Mouse (Mus musculus): ENCODE data around the gene C1ql1.
A peak's percentile ranks its signal among the peaks of the same experiment; 100 is the strongest.

The C1ql1 gene

GRCm38 (mm10) chr11:102958431-102958830, 11.9 kb upstream of the C1ql1 start:
- no peak for ATAC-seq (ENCODE audit: low TSS enrichment)

- no peak for ATAC-seq (ENCODE audit: low TSS enrichment)
Observed at GRCm38 (mm10) chr11:102957692-102958091, 11.2 kb upstream of the C1ql1 start.

- no peak; the same call in 1 of the 2 replicates for ATAC-seq (ENCODE audit: low TSS enrichment)
Observed at GRCm38 (mm10) chr11:102956962-102957614, 10.6 kb upstream of the C1ql1 start.

- no peak for ATAC-seq (ENCODE audit: low TSS enrichment)
Observed at GRCm38 (mm10) chr11:102952922-102953321, 6.4 kb upstream of the C1ql1 start.

- peak; percentile 31; the same call in 1 of the 2 replicates for ATAC-seq (ENCODE audit: low TSS enrichment)
Observed at GRCm38 (mm10) chr11:102948043-102948961, 1.8 kb upstream of the C1ql1 start.

- no peak for ATAC-seq (ENCODE audit: low TSS enrichment)
Observed at GRCm38 (mm10) chr11:102946992-102947343, 480 bp upstream of the C1ql1 start.

GRCm38 (mm10) chr11:102945306-102946264, 903 bp downstream of the C1ql1 start:
- ATAC-seq (ENCODE audit: low TSS enrichment), result no peak

- no peak for ATAC-seq (ENCODE audit: low TSS enrichment)
Observed at GRCm38 (mm10) chr11:102941236-102941635, 5.3 kb downstream of the C1ql1 start.

- ATAC-seq (ENCODE audit: low TSS enrichment), result no peak
Observed at GRCm38 (mm10) chr11:102939024-102939675, 7.3 kb downstream of the C1ql1 start.

GRCm38 (mm10) chr11:102937529-102938182, 8.8 kb downstream of the C1ql1 start:
- no peak for ATAC-seq (ENCODE audit: low TSS enrichment)

- ATAC-seq (ENCODE audit: low TSS enrichment), result no peak
Observed at GRCm38 (mm10) chr11:102936272-102936671, 10.2 kb downstream of the C1ql1 start.

GRCm38 (mm10) chr11:102930672-102931071, 15.8 kb downstream of the C1ql1 start:
- ATAC-seq (ENCODE audit: low TSS enrichment), result no peak

- peak; percentile 34; the same call in 1 of the 2 replicates for ATAC-seq (ENCODE audit: low TSS enrichment)
Observed at GRCm38 (mm10) chr11:102925351-102925717, 21.2 kb downstream of the C1ql1 start.

- ATAC-seq (ENCODE audit: low TSS enrichment), result peak; percentile 96
Observed at GRCm38 (mm10) chr11:102924557-102925350, 21.7 kb downstream of the C1ql1 start, which contains the start of gene Kif18b. Gene Kif18b (minus strand): TSS chr11:102925124.

- ATAC-seq (ENCODE audit: low TSS enrichment), result no peak
Observed at GRCm38 (mm10) chr11:102921491-102921890, 25.0 kb downstream of the C1ql1 start.

- no peak for ATAC-seq (ENCODE audit: low TSS enrichment)
Observed at GRCm38 (mm10) chr11:102918077-102918476, 28.4 kb downstream of the C1ql1 start.

GRCm38 (mm10) chr11:102915380-102915779, 31.1 kb downstream of the C1ql1 start:
- no peak for ATAC-seq (ENCODE audit: low TSS enrichment)

GRCm38 (mm10) chr11:102911376-102911775, 35.1 kb downstream of the C1ql1 start:
- no peak; the same call in 1 of the 2 replicates for ATAC-seq (ENCODE audit: low TSS enrichment)

GRCm38 (mm10) chr11:102903654-102904053, 42.8 kb downstream of the C1ql1 start:
- ATAC-seq (ENCODE audit: low TSS enrichment), result no peak

- ATAC-seq (ENCODE audit: low TSS enrichment), result no peak
Observed at GRCm38 (mm10) chr11:102902107-102902506, 44.4 kb downstream of the C1ql1 start.

All from frontal cortex, adult (tissue).